Mouse (Mus musculus): ENCODE measurements around the gene Mob3a. TPM values are rescaled to one million over a fixed set of nuclear protein-coding genes. Genes with fewer than 3 reads are reported as not detected.

The Mob3a gene
- polyA plus RNA-seq, 1 experiment, result 261 TPM

DNA sequence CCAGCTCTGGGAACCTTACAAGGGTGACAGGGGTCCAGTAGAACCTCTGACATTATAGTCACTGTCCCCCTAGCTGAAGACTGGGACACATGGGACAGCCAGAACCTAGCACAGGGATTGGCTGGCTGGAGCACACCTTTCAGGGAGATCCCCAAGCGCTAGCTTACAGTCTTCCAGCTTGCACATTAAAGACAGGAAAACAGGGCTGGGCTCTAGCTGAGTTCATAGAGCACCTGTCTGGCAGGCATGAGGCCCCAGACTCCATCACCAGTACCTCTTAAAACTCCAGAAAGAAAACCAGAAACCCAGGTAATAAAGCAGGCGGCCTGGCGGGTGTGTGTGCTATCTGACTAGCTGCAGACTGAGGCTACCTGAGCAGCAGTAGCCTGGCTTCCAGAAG, 28.1 kb downstream of the Mob3a start:
- no peak for TF ChIP-seq CTCF (IDR thresholded peaks at IDR 0.05; ENCODE audit: borderline replicate concordance, control insufficient read depth, extremely low read depth, insufficient read depth, low read length, poor library complexity)
- Histone ChIP-seq H3K4me1 (replicated peaks; ENCODE audit: control insufficient read depth, insufficient read depth, low read length) (peaks cover 60% of the 10 kb centered on the region), H3K27me3 (ENCODE audit: control insufficient read depth, insufficient read depth, low read length) (no peaks in the 10 kb centered on the region), H3K4me3 (ENCODE audit: control insufficient read depth, insufficient read depth, low read length) (peak overlapping the region; percentile 98), H3K36me3 (ENCODE audit: control insufficient read depth, insufficient read depth, low read length) (peaks cover 37% of the 10 kb centered on the region), H3K27ac (ENCODE audit: control insufficient read depth, insufficient read depth, low read length) (no peak overlapping the region)
- 60% methylated on average over 3 of the region's 3 CpGs for WGBS
- DNase-seq, result no peak

DNA sequence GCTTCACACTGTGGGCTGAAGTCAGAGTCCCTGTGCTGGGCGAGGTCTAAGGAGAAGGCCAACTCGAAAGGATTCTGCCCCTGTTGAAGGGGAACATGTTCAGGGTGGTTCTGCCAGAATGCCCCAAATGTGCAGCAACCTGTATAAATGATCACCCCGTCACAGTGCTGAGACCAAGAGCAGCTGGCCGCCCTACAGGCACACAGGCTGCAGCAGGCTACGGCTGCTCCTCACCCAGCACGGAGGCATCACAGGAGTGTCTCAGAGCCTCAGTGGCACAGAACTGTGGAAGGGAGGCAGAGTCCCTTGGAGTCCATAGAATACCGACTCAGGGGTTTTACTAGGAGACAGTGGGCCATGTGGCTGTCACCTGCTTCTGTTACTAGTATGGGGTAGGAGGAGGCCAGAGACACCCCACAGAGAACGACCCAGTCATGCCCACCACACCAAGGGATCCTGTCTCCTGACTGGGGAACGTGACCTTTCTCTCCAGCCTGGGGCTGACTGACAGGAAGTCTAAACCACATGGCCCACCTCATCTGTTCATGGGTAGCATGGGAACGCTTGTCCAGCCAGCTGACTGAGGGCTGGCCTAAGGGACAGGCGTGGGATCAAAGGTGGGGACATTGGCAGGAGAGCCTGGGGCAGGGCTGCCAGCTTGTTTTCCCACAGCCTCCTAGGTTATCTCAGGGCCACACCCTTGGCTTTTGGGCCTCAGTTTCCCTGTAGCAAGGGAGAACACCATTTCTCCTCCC, 29.7 kb downstream of the Mob3a start:
- 63% methylated on average over 11 of the region's 11 CpGs for WGBS
- Histone ChIP-seq H3K4me1 (replicated peaks; ENCODE audit: control insufficient read depth, insufficient read depth, low read length) (peaks cover 46% of the 10 kb centered on the region), H3K4me3 (ENCODE audit: control insufficient read depth, insufficient read depth, low read length) (no peak overlapping the region), H3K27ac (ENCODE audit: control insufficient read depth, insufficient read depth, low read length) (no peak overlapping the region), H3K36me3 (ENCODE audit: control insufficient read depth, insufficient read depth, low read length) (peaks cover 53% of the 10 kb centered on the region), H3K27me3 (ENCODE audit: control insufficient read depth, insufficient read depth, low read length) (no peaks in the 10 kb centered on the region)
- DNase-seq, result no peak
- TF ChIP-seq CTCF (IDR thresholded peaks at IDR 0.05; ENCODE audit: borderline replicate concordance, control insufficient read depth, extremely low read depth, insufficient read depth, low read length, poor library complexity), result no peak

DNA sequence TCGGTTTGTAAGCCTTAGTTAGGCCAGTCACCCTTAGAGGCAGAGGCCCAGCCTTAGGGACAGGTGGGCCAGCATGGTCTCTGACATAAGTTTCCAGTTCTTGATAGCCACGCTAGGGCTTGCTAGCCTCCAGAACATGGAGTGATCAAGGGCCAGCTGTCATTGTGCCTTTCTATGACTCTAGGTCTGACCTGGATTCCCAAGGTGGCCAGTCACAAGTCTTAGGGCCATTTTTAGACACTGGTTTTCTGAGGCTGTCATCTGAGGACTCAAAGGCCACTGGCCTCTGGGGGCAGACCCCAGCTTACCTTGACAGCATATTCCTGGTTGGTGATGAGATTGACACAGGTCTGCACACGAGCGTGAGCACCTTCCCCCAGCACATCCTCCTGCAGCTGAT, 30.5 kb downstream of the Mob3a start:
- Histone ChIP-seq H3K36me3 (ENCODE audit: control insufficient read depth, insufficient read depth, low read length) (peaks cover 61% of the 10 kb centered on the region), H3K4me1 (replicated peaks; ENCODE audit: control insufficient read depth, insufficient read depth, low read length) (peaks cover 44% of the 10 kb centered on the region), H3K27ac (ENCODE audit: control insufficient read depth, insufficient read depth, low read length) (no peak overlapping the region)

DNA sequence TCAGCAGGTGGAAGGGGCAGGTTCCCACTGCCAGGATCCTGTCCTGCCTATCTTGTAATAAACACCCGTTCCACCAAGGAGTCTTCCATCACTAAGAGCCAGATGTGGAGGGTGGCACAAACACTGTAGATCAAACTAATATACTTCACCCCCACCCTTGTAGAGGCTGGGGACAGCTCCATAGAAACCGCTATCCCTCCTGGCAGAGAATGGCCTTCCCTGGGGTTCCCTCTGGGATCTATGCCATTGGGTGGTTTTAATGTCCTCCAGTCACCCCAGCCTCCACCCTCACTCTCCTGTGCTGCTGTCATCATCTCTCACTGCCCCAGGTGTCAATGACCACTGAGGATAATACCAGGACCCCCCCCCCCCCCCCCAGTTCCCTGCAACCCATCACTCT, 31.2 kb downstream of the Mob3a start:
- Histone ChIP-seq H3K4me1 (replicated peaks; ENCODE audit: control insufficient read depth, insufficient read depth, low read length) (peaks cover 51% of the 10 kb centered on the region), H3K27me3 (ENCODE audit: control insufficient read depth, insufficient read depth, low read length) (no peaks in the 10 kb centered on the region), H3K36me3 (ENCODE audit: control insufficient read depth, insufficient read depth, low read length) (peaks cover 69% of the 10 kb centered on the region), H3K4me3 (ENCODE audit: control insufficient read depth, insufficient read depth, low read length) (no peak overlapping the region), H3K27ac (ENCODE audit: control insufficient read depth, insufficient read depth, low read length) (no peak overlapping the region)
- TF ChIP-seq CTCF (IDR thresholded peaks at IDR 0.05; ENCODE audit: borderline replicate concordance, control insufficient read depth, extremely low read depth, insufficient read depth, low read length, poor library complexity), result no peak
- no peak for TF ChIP-seq POLR2A (IDR thresholded peaks at IDR 0.05; ENCODE audit: control insufficient read depth, extremely low read depth, insufficient read depth, low read length, poor library complexity)
- no peak for DNase-seq
- WGBS, result 96% methylated on average over 2 of the region's 2 CpGs

More for the DNA sequence above, 30.5 kb downstream of the Mob3a start:
- DNase-seq, result no peak
- 96% methylated on average over 4 of the region's 4 CpGs for WGBS
- no peak overlapping the region for H3K4me3 ChIP-seq (ENCODE audit: control insufficient read depth, insufficient read depth, low read length)
- no peaks in the 10 kb centered on the region for H3K27me3 ChIP-seq (ENCODE audit: control insufficient read depth, insufficient read depth, low read length)
- TF ChIP-seq POLR2A (IDR thresholded peaks at IDR 0.05; ENCODE audit: control insufficient read depth, extremely low read depth, insufficient read depth, low read length, poor library complexity), result no peak
- no peak for TF ChIP-seq CTCF (IDR thresholded peaks at IDR 0.05; ENCODE audit: borderline replicate concordance, control insufficient read depth, extremely low read depth, insufficient read depth, low read length, poor library complexity)

DNA sequence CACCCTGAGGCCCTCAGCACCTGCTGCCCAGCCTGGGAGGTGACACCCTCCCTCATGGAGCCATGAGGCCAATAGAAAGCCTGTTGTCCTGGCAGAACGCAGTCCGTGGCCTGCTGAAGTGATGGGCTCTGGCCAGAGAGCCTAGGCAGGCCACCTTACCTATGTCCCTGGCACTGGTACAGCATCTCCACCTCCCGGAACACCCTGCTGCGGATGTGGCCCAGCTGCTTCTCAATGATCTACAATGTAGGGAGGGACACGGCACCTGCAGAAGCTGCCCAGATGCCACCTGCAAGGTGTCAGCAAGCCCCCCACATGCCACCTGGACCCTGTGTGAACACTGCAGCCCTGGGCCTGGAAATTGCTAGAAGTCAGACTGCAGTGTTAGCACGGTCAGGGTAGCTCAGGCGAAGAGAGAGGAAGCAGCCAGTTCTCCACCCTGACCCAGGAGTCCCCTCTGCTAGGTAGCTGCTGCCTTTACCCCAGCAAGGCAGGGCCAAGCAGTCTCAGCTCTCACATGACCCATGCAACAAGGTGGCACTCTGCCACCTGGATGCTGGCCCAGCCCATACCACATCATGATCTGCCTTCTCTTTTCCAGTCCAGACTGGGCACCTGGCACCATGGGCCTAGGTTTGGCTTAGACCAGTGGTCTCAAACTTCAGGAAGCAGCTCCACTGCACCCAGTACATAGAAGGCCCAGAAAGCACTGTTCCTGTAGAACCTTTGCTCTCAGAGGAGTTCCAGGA, 31.9 kb downstream of the Mob3a start:
- Histone ChIP-seq H3K36me3 (ENCODE audit: control insufficient read depth, insufficient read depth, low read length) (peaks cover 71% of the 10 kb centered on the region), H3K27ac (ENCODE audit: control insufficient read depth, insufficient read depth, low read length) (no peak overlapping the region), H3K4me3 (ENCODE audit: control insufficient read depth, insufficient read depth, low read length) (no peak overlapping the region), H3K27me3 (ENCODE audit: control insufficient read depth, insufficient read depth, low read length) (no peaks in the 10 kb centered on the region), H3K4me1 (replicated peaks; ENCODE audit: control insufficient read depth, insufficient read depth, low read length) (peaks cover 56% of the 10 kb centered on the region)
- no peak for DNase-seq
- TF ChIP-seq CTCF (IDR thresholded peaks at IDR 0.05; ENCODE audit: borderline replicate concordance, control insufficient read depth, extremely low read depth, insufficient read depth, low read length, poor library complexity) (no peak), POLR2A (IDR thresholded peaks at IDR 0.05; ENCODE audit: control insufficient read depth, extremely low read depth, insufficient read depth, low read length, poor library complexity) (no peak)
- WGBS, result 89% methylated on average over 7 of the region's 7 CpGs

DNA sequence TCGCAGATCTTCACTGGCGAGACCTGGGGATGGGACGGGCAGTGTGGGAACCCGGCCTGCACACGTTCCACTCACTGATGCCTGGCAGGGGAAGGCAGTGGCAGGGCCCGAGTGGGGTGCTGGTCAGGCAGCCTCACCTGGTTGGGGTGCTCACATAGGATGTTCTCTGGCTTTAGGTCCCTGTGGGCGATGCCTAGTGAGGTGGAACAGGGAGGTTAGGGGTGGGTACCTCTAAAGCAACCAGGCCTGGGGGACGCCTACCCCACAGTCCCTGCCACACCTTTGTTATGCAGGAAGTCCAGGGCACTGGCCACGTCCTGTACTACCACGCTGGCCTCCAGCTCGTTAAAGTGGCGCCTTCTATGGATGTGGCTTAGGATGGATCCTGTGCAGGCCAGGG, 32.8 kb downstream of the Mob3a start:
- Histone ChIP-seq H3K4me1 (replicated peaks; ENCODE audit: control insufficient read depth, insufficient read depth, low read length) (peaks cover 55% of the 10 kb centered on the region), H3K27ac (ENCODE audit: control insufficient read depth, insufficient read depth, low read length) (no peak overlapping the region), H3K36me3 (ENCODE audit: control insufficient read depth, insufficient read depth, low read length) (peaks cover 71% of the 10 kb centered on the region), H3K4me3 (ENCODE audit: control insufficient read depth, insufficient read depth, low read length) (no peak overlapping the region), H3K27me3 (ENCODE audit: control insufficient read depth, insufficient read depth, low read length) (no peaks in the 10 kb centered on the region)
- 94% methylated on average over 12 of the region's 12 CpGs for WGBS
- TF ChIP-seq POLR2A (IDR thresholded peaks at IDR 0.05; ENCODE audit: control insufficient read depth, extremely low read depth, insufficient read depth, low read length, poor library complexity) (no peak), CTCF (IDR thresholded peaks at IDR 0.05; ENCODE audit: borderline replicate concordance, control insufficient read depth, extremely low read depth, insufficient read depth, low read length, poor library complexity) (no peak)
- no peak for DNase-seq
